Mouse (Mus musculus): ENCODE measurements around the gene Arfip1.

- TF ChIP-seq CTCF (IDR thresholded peaks at IDR 0.05; ENCODE audit: low read depth) (no peak), EP300 (optimal IDR thresholded peaks at IDR 0.05) (no peak)
Measured at GRCm38 (mm10) chr3:84593274-84593673, 10.8 kb upstream of the Arfip1 start, which contains the start of gene Tigd4.
